Mouse (Mus musculus) ES-Bruce4 (cell line): ENCODE measurements at regions not wholly inside any gene's neighbourhood (a gene's known extent, or its start where the extent isn't known, plus 50 kb on each side); places are given as distances from the start of the nearest gene placed in this dataset.

ENCODE experiments used
- CTCF ChIP-seq: IDR thresholded peaks from one replicate; pipeline ENCODE4 v1.8.1; 2011; ENCODE audit warnings: low read depth, low read length
- EP300 ChIP-seq: IDR thresholded peaks from 2 replicates; pipeline ENCODE4 v1.6.1; 2011; ENCODE audit warnings: low read depth, low read length; ENCODE audit not compliant: insufficient read depth
- POLR2A ChIP-seq: IDR thresholded peaks from one replicate; pipeline ENCODE4 v1.8.1; 2011; ENCODE audit warnings: low read length; ENCODE audit not compliant: insufficient read depth

DNA sequence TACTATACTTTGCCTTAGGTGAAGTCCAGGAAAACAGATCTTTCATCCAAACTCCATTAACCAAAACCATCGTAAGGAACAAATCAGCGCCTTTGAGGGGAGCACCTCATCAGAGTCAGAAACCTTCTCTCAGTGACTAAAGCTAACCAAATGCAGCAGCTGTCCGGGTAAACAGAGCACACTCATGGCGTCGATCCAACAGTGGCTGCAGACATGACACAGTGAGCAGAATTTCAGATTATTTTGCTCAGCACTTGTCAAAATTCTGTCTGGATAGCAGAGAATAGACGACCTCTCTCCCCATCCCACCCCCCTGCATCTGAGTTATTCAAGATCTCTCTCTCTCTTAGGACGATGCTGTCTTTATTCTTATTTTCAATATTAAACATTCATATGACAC, 183.4 kb downstream of the Snx19 start:
- TF ChIP-seq POLR2A (no peak), CTCF (no peak), EP300 (no peak)
